Mouse (Mus musculus) T-helper 2 cell (primary cell): Measurements from ENCODE around the gene Mcpt9.
"Not testable (repeated sequence)": the region's sequence is repeated elsewhere in the genome, so short reads cannot be mapped to it uniquely, and the experiment has no call there.

ENCODE experiments used
- in situ Hi-C: fragments of 300-600 bp; cut with MboI, MseI; formaldehyde crosslinking; loops from one replicate; pipeline ENCODE4 v1.15.1; 2025; ENCODE audit warnings: high pct_unique_total_duplicates

Mcpt9 gene

DNA sequence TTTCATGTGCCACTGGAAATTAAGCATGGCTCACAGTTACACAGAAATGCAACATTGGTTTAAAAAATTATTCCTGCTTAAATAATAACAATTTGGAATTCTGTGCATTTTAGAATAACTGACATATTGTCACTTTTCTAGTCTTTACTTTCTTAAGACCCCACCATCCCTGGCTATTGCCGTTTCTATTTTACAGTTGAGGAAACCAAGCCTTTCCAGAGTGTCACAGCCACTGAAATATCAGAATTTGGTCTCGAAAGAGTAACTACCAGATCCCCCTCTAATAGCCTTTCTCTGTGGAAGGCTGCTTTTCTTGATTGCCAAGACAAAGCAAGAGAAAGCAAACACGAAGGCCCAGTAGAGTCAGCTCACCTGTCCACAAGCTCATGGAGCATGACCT is at the start of gene Mcpt9:
Mcpt9 (minus strand) TSS at position 101 of the 400 bp plus-strand sequence.
- in situ Hi-C loops = not testable (repeated sequence)

- in situ Hi-C loops = not testable (repeated sequence)
Measured at GRCm38 (mm10) chr14:56062213-56062612, 31.9 kb upstream of the Mcpt9 start, which contains the start of gene Mcpt4. Gene Mcpt4, minus strand, starts transcription at chr14:56062313.

DNA sequence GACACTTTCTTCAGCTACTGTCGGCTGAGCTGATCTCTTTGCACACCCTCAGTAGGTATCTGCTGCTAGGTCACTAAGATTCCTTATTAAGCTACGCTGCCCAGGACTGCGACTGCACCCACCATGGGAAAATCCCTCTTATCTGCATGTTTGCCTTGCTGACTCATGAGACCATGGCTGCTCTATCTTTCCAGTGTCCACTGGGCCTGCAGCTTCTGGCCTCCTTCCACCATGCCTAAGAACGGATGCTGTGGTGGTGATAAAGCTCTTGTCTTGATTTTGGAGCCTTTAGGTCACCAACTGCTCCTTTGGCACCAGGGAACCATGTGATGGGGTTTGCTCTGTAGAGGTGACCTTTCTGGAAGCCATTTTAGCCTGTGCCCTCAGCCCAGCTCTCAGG is 27.4 kb upstream of the Mcpt9 start:
- in situ Hi-C loops = no loop called here

GRCm38 (mm10) chr14:56055408-56055807 is 25.1 kb upstream of the Mcpt9 start:
- in situ Hi-C loops = no loop called here

GRCm38 (mm10) chr14:56041792-56042191 is 11.5 kb upstream of the Mcpt9 start, which contains the start of gene Mcpt2:
Gene Mcpt2, plus strand, starts transcription at chr14:56042041.
- in situ Hi-C loops = not testable (repeated sequence)

DNA sequence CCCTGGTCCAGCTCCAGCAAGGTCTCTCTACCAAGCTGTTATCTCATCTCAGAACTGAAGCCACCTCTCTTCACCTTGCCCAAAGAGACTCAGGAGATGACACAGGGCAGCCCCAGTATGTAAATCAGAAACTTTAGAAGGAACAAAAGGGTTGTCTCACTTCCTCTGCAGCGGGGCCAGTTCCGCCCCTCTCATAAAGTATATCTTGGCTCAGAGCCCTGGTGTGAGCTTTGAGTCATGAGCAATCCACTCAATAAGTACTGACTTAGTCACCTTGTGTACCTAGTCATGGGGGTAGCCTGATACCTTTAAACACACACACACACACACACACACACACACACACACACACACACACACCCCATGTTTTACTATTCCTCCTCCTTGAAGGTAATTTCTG is 4.1 kb upstream of the Mcpt9 start:
- in situ Hi-C loops = no loop called here

DNA sequence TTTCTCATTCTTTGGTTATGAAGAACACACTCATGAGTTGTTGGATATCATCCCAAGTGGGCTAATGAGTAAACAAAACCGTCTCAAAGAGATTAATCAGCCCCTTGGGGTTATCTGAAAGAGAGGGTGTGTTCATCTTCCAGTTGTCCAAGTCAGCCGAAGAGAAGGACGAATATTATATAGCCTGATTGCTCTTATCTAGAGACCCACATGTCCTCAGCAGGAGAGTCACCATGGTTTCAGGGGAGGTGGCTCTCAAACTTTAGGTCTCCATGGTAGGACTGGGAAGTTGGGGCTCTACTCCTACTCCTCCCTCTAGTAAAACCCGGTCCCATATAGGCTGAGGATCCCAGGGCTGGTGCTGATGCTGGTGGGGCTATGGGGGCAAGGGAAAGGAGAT is 9.0 kb downstream of the Mcpt9 start:
- in situ Hi-C loops = not testable (repeated sequence)

DNA sequence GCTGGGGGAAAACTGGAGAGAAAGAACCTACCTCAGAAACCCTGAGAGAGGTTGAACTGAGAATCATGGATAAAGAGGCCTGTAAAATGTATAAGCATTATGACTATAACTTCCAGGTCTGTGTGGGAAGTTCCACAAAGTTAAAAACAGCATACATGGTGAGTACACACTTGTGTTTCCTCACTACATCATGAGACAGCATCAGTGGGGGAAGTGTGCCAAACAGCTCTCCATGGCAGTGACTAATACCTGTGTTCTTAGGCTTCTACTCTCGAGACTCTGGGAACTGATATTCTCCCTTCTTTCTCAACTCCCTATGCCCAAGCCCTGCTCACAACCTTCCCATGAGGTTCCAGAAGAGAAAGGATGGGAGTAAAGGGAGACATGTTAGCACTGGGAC is 10.8 kb downstream of the Mcpt9 start:
- in situ Hi-C loops = no loop called here

GRCm38 (mm10) chr14:56017671-56018070 is 12.6 kb downstream of the Mcpt9 start, which contains the start of gene Mcpt1:
Gene Mcpt1, plus strand, starts transcription at chr14:56017971.
- in situ Hi-C loops = not testable (repeated sequence)

- in situ Hi-C loops = no loop called here
Measured at GRCm38 (mm10) chr14:56013924-56014323, 16.4 kb downstream of the Mcpt9 start.

GRCm38 (mm10) chr14:56013147-56013546 is 17.1 kb downstream of the Mcpt9 start:
- in situ Hi-C loops = no loop called here

DNA sequence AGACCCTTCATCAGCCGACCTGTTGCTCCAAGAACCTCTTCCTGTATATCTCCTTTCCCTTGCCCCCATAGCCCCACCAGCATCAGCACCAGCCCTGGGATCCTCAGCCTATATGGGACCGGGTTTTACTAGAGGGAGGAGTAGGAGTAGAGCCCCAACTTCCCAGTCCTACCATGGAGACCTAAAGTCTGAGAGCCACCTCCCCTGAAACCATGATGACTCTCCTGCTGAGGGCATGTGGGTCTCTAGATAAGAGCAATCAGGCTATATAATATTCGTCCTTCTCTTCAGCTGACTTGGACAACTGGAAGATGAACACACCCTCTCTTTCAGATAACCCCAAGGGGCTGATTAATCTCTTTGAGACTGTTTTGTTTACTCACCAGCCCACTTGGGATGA is 42.8 kb downstream of the Mcpt9 start:
- in situ Hi-C loops = not testable (repeated sequence)
